Mouse (Mus musculus) adrenal gland, adult 10 weeks (tissue): Measurements from ENCODE around the gene Hspa4l. TPM values are rescaled to one million over a fixed set of nuclear protein-coding genes. Genes with fewer than 3 reads are reported as not detected.

Experiments used
- polyA plus RNA-seq: library from polyadenylated mRNA; stranded (reverse); fragments of 350-450 nt; fragmentation: Illumina TruSeq; extraction: RNeasy Lipid Tissue Mini Kit (QIAGEN cat#74804); gene quantifications from one replicate; pipeline ENCODE4 v1.2.3, GENCODE M21; 2014; ENCODE audit warnings: low read depth, low replicate concordance

The Hspa4l gene
- 204 TPM for polyA plus RNA-seq

DNA sequence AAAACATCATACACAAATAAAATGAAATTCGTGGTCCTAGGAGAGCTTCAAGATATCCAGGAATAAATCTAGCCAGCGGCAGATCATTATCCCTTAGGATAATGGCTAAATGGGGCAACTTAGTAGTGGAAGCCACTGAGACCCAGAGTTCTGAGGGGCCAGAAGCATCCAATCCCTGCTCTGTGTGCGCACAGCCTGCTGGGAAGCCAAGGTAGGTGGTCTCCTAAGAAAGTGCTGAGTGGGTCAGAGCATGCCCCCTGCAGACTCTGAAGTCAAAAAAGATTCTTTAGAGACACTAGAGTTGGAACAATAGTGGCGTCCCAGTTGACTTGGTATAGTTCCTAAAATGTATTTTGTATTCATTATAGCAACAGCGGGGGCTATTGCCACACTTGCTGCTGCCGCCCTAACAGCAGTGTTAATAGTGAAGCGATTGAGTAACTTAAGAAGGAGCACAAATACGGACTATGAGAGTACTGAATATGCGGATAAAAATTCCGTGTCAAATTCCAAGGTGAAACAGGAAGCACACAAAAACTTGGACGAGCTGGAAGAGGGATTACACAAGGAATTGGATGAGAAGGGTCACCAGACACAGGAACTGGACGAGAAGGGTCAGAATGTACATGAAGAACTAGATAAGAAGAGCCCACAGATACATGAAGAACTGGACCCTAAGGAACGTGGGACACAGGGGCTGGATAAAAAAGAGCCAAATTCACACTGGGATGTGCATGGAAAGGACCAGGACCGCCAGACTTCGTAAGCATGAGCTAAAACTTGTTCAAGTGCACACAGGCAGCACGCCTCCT, at the start of gene Hspa4l:
Gene Hspa4l (plus strand): TSS at position 472 of the 812 bp plus-strand sequence.

GRCm38 (mm10) chr3:40708655-40709054, 35.6 kb upstream of the Hspa4l start, which contains the start of gene Slc25a31:
TSS of gene Slc25a31 (plus strand) at chr3:40708855.

GRCm38 (mm10) chr3:40799530-40800372, 55.5 kb downstream of the Hspa4l start, which contains the start of gene Plk4:
TSS of gene Plk4 (plus strand) at chr3:40800019.

Other genes with a start within 250 kb of the Hspa4l start
- 6.8 TPM for gene Intu, start 213.2 kb upstream of the Hspa4l start, polyA plus RNA-seq
- not detected for gene Slc25a31, start 35.6 kb upstream of the Hspa4l start, polyA plus RNA-seq
- 12.1 TPM for gene Plk4, start 55.5 kb downstream of the Hspa4l start, polyA plus RNA-seq
- 51.2 TPM for gene Mfsd8, start 102.4 kb downstream of the Hspa4l start, polyA plus RNA-seq
- 14.6 TPM for gene Abhd18, start 102.5 kb downstream of the Hspa4l start, polyA plus RNA-seq
- not detected for gene 1700034I23Rik, start 158.0 kb downstream of the Hspa4l start, polyA plus RNA-seq
- gene Larp1b, start 205.3 kb downstream of the Hspa4l start, polyA plus RNA-seq: 66.5 TPM